Mouse (Mus musculus): ENCODE measurements around the gene Wfdc2. TPM values are rescaled to one million over a fixed set of nuclear protein-coding genes. Genes with fewer than 3 reads are reported as not detected.

Gene Wfdc2
- 8.4 and 13.8 TPM in 2 replicates for polyA plus RNA-seq (2014; fragmentation: Nextera tagmentation; extraction: Ambion mirVana)

DNA sequence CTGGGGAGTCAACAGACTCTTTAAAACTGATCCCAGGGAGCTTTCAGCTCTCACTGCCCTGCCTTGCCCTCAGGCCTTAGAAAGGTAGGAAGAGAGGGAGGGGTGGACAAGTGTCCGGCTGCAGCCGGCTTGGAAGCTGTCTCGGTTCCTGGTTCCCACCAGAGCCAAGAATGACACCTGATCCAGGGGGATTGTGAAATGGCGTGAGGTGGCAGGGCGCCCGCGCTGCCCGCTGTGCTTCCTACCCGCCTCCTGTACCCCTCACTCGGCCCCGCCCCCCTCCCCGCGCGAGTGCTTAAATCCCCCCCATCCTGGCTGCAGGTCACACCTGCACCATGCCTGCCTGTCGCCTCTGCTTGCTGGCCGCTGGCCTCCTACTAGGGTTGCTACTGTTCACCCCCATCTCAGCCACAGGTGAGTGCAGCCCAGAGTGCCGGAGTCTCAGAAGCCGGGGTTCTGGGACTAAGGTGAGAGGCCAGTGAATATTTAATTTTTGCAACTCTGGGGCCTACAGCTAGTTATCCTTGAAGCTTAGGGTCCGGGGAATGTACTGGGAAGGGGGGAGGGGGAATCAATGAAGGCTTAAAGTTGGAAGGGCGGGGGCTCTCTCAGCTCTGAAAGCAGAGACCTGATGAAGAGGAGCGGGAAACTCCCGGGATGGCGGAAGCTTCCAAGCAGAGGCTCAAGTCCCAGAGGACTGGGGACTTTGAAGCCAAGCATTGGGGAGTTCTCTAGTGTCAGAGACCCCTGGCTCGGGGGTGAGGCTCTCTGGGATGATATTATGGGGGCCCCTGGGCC lies at the start of gene Wfdc2:
TSS of gene Wfdc2 (plus strand) at position 23 of the 798 bp plus-strand sequence.
- 0 out of 2 replicates have a peak, but pooled peaks cover 3% of the 10 kb centered on the region for H3K4me1 ChIP-seq (ENCODE audit: control insufficient read depth, insufficient read depth, low read length)
- no peaks in the 10 kb centered on the region for H3K9me3 ChIP-seq (ENCODE audit: control insufficient read depth, low read length)
- H3K4me3 ChIP-seq (ENCODE audit: low read depth, low read length) = peak within 1 kb of the TSS; percentile 37
- ATAC-seq (ENCODE audit: insufficient read depth, low FRiP score, low TSS enrichment) = no peak
- peak within 1 kb of the TSS; percentile 65 for H3K9ac ChIP-seq (ENCODE audit: low read length)
- 3% methylated on average over 24 of the region's 24 CpGs for WGBS
- H3K27ac ChIP-seq (ENCODE audit: low read depth, low read length) = no peak within 1 kb of the TSS
- DNase-seq (ENCODE audit: low spot score) = peak; percentile 34
- no peaks in the 10 kb centered on the region for H3K36me3 ChIP-seq (ENCODE audit: control insufficient read depth, insufficient read depth, low read length)
- peak within 1 kb of the TSS; percentile 61 for H3K4me2 ChIP-seq (ENCODE audit: low read depth)
- 0 out of 2 replicates have a peak, but pooled peaks cover 8% of the 10 kb centered on the region for H3K27me3 ChIP-seq (ENCODE audit: control insufficient read depth, insufficient read depth, low read length)

DNA sequence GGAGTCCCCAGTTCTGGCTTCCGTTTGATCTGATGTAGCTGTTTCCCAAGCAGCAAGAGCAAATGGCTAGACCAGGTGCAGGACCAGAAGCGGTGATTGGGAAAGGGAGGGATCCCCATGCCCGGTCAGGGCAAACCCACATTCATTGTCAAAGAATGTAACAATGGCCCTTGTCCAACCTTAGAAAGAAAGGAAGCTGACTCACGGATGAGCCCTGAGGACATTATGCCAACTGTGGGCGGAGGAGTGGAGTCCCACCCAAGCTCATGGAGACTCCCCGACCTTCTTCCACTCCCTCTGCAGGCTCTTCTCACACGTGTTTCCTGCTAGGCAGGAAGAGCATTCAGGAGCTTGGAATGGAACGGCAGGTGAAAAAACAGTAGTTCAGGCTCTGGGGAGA lies 48.8 kb upstream of the Wfdc2 start:
- ATAC-seq (ENCODE audit: insufficient read depth, low FRiP score, low TSS enrichment) = no peak
- 70% methylated on average over 8 of the region's 8 CpGs for WGBS

DNA sequence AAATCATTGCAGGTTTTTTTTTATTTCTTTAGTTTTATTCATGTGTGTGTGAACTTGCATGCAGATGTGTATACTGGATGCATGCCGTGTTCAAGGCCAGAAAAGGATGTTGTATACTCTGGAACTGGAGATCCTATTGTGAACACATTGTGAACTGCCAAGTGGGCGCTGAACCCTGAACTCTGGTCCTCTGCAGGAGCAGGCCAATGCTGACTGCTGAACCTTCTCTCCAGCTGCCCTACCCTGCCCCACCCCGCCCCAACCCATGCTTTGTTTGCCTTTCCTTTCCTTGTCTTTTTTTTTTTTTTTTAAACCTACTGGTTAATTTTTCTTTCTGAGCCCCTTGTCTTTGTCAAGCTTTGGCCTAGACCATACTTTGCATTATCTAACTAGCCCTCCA lies 47.3 kb upstream of the Wfdc2 start:
- no peak overlapping the region for H3K27ac ChIP-seq (ENCODE audit: low read depth, low read length)
- no peaks in the 10 kb centered on the region for H3K36me3 ChIP-seq (ENCODE audit: control insufficient read depth, insufficient read depth, low read length)
- no peak overlapping the region for H3K4me3 ChIP-seq (ENCODE audit: low read depth, low read length)
- no peaks in the 10 kb centered on the region for H3K4me1 ChIP-seq (ENCODE audit: control insufficient read depth, insufficient read depth, low read length)
- H3K4me2 ChIP-seq (ENCODE audit: low read depth) = no peak overlapping the region
- ATAC-seq (ENCODE audit: insufficient read depth, low FRiP score, low TSS enrichment) (no peak), DNase-seq (ENCODE audit: low spot score) (no peak)
- H3K27me3 ChIP-seq (ENCODE audit: control insufficient read depth, insufficient read depth, low read length) = no peaks in the 10 kb centered on the region
- WGBS = 91% methylated on average over 3 of the region's 3 CpGs
- H3K9me3 ChIP-seq (ENCODE audit: control insufficient read depth, low read length) = no peaks in the 10 kb centered on the region
- no peak overlapping the region for H3K9ac ChIP-seq (ENCODE audit: low read length)

More for the DNA sequence above, 48.8 kb upstream of the Wfdc2 start:
- no peaks in the 10 kb centered on the region for H3K27me3 ChIP-seq (ENCODE audit: control insufficient read depth, insufficient read depth, low read length)
- H3K4me3 ChIP-seq (ENCODE audit: low read depth, low read length) = no peak overlapping the region
- no peak overlapping the region for H3K9ac ChIP-seq (ENCODE audit: low read length)
- H3K4me1 ChIP-seq (ENCODE audit: control insufficient read depth, insufficient read depth, low read length) = no peaks in the 10 kb centered on the region
- no peak overlapping the region for H3K4me2 ChIP-seq (ENCODE audit: low read depth)
- H3K27ac ChIP-seq (ENCODE audit: low read depth, low read length) = no peak overlapping the region
- H3K36me3 ChIP-seq (ENCODE audit: control insufficient read depth, insufficient read depth, low read length) = no peaks in the 10 kb centered on the region
- no peaks in the 10 kb centered on the region for H3K9me3 ChIP-seq (ENCODE audit: control insufficient read depth, low read length)
- DNase-seq (ENCODE audit: low spot score) = no peak

DNA sequence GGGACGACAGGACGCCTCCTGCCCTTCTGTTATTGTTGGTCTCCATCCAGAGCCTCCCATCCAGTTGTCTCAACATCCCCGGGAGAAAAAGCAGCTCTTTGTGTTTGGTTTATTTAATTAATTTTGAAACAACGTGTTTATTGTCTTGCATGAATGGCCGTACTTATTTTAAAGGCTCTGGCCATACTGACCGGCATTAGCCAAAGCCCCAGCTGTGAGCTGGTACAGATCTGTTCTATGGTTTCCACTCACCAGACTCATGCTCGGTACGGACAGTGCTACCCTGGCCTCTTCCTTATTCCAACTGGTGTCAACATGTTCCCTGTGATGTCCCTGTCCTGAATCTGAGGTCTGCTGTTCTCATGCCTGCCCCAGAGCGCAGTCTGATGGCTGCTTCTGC lies 46.3 kb upstream of the Wfdc2 start:
- WGBS = 84% methylated on average over 9 of the region's 9 CpGs
- no peak for DNase-seq (ENCODE audit: low spot score)
- no peaks in the 10 kb centered on the region for H3K27me3 ChIP-seq (ENCODE audit: control insufficient read depth, insufficient read depth, low read length)
- H3K27ac ChIP-seq (ENCODE audit: low read depth, low read length) = no peak overlapping the region
- H3K4me3 ChIP-seq (ENCODE audit: low read depth, low read length) = no peak overlapping the region
- no peaks in the 10 kb centered on the region for H3K4me1 ChIP-seq (ENCODE audit: control insufficient read depth, insufficient read depth, low read length)
- H3K36me3 ChIP-seq (ENCODE audit: control insufficient read depth, insufficient read depth, low read length) = no peaks in the 10 kb centered on the region
- ATAC-seq (ENCODE audit: insufficient read depth, low FRiP score, low TSS enrichment) = no peak
- no peaks in the 10 kb centered on the region for H3K9me3 ChIP-seq (ENCODE audit: control insufficient read depth, low read length)
- H3K4me2 ChIP-seq (ENCODE audit: low read depth) = no peak overlapping the region
- no peak overlapping the region for H3K9ac ChIP-seq (ENCODE audit: low read length)

DNA sequence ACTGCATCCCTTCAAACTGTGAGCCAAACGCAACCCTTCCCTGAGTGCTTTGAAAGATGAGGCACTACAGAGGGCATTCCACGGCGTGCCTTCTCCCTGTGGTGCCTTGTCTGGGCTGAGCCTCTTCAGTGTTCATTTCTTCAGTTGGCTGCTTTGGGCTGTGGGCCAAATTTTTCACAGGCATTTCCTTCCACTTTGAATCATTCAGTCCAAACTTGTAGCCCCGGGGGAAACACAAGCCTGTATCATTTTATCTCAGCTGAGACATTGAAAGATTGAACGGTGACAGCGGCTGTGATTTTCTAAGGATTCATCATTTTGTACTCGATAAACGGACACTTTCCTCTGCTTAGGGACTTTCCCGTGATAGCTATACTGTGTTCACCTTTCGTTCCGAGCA lies 45.6 kb upstream of the Wfdc2 start:
- no peak overlapping the region for H3K27ac ChIP-seq (ENCODE audit: low read depth, low read length)
- no peaks in the 10 kb centered on the region for H3K9me3 ChIP-seq (ENCODE audit: control insufficient read depth, low read length)
- no peak overlapping the region for H3K4me3 ChIP-seq (ENCODE audit: low read depth, low read length)
- 92% methylated on average over 11 of the region's 11 CpGs for WGBS
- no peak overlapping the region for H3K9ac ChIP-seq (ENCODE audit: low read length)
- H3K36me3 ChIP-seq (ENCODE audit: control insufficient read depth, insufficient read depth, low read length) = no peaks in the 10 kb centered on the region
- H3K4me2 ChIP-seq (ENCODE audit: low read depth) = no peak overlapping the region
- H3K27me3 ChIP-seq (ENCODE audit: control insufficient read depth, insufficient read depth, low read length) = no peaks in the 10 kb centered on the region
- ATAC-seq (ENCODE audit: insufficient read depth, low FRiP score, low TSS enrichment) (no peak), DNase-seq (ENCODE audit: low spot score) (no peak)
- no peaks in the 10 kb centered on the region for H3K4me1 ChIP-seq (ENCODE audit: control insufficient read depth, insufficient read depth, low read length)

DNA sequence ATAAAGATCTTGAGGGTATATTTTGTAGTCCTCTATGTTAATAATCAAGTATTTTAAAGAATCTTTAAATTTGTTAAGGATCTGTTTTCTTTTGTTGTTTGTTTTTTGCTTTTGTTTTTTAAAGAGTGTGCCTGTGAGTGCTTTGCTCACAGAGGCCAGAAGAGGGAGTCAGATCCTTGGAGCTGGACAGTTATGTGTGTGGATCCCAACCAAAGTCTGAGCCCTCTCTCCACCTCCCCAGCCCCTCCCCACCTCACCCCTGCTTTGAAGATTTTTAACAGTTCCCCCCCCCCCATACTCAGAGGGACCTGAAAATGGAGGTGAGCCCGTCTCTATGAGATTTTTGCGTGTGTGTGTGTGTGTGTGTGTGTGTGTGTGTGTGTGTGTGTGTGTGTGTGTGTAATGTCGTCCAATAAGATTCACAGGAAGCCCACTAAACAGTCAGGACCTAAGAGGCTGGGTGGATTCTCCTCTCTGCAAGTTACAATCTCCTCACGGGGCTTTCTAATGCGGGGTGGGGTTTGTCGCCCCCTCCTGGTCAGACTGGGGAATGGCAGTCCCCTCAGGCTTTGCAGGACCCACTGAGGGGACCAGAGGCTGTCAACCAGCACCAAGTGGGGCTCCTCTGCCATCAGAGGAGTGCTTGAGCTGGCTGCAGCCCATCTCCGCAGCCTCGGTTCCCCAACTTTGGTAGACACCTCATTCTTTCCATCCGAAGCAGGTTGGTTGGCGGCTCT lies 44.6 kb upstream of the Wfdc2 start:
- Histone ChIP-seq H3K27ac (ENCODE audit: low read depth, low read length) (no peak overlapping the region), H3K36me3 (ENCODE audit: control insufficient read depth, insufficient read depth, low read length) (no peaks in the 10 kb centered on the region), H3K4me2 (ENCODE audit: low read depth) (no peak overlapping the region), H3K27me3 (ENCODE audit: control insufficient read depth, insufficient read depth, low read length) (no peaks in the 10 kb centered on the region), H3K9ac (ENCODE audit: low read length) (no peak overlapping the region), H3K9me3 (ENCODE audit: control insufficient read depth, low read length) (no peaks in the 10 kb centered on the region), H3K4me1 (ENCODE audit: control insufficient read depth, insufficient read depth, low read length) (no peaks in the 10 kb centered on the region), H3K4me3 (ENCODE audit: low read depth, low read length) (no peak overlapping the region)
- DNase-seq (ENCODE audit: low spot score) = peak; percentile 51
- 25% methylated on average over 7 of the region's 10 CpGs for WGBS
- ATAC-seq (ENCODE audit: insufficient read depth, low FRiP score, low TSS enrichment) = no peak

DNA sequence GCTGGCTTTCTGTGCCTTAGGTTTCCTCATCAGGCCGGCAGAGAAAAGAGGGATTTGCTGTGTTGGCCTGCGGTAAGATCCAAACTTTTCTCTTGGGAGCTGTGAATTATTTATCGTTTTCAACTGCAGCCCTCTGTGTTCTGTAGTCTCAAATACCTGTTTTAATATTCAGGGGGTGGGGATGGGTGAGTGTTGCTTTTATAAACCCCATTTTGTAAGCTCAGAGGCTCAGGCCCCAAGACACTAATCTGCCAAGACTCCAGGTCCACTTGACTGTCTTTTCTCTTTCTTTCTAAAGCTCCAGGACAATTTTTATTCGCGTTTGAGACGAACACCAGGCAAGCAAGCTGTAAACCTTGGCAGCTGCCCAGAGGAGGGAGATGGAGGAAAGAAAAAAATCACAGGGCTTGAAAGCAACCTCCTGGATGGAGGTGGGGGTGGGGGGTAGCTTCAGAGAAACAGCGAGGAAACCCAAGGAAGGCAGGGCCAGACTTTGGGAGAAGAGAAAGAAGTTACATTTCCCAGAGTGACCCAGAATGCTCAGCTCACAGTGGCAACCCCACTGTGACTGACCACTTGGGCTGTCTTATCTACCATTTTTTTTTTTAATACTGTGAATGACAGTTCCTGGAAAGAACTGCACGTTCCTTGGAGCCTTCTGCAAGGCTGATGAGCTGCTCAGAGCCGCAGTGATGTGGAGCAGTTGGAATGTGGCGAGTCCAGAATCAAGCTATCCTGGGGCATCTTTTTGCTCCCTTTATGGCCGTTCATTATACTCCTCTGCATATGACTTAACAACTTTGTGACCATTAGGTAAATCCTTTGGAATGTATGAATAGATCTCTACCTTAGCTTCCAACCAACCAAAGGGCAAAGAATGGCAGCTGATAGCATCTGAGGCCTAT lies 43.7 kb upstream of the Wfdc2 start:
- WGBS = 72% methylated on average over 11 of the region's 11 CpGs
- ATAC-seq (ENCODE audit: insufficient read depth, low FRiP score, low TSS enrichment) (no peak), DNase-seq (ENCODE audit: low spot score) (no peak)

DNA sequence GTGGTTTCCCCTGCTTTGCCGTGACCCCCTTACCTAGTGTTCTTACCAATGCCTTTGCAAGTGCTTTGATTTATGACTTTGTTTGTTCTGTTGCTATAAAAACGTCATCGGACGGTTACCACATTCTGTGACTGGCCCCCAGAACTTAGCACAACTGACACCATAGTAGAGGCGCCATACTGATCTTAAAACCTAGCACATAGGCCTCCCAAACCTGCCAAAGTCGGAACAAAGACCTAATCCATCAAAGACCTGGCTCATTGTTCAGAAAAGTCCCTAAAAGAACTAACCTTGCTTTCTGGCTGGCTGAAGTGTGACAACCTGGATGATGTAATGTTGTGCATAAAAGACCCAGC lies 43.1 kb upstream of the Wfdc2 start:
- Histone ChIP-seq H3K4me2 (ENCODE audit: low read depth) (no peak overlapping the region), H3K9ac (ENCODE audit: low read length) (no peak overlapping the region), H3K36me3 (ENCODE audit: control insufficient read depth, insufficient read depth, low read length) (no peaks in the 10 kb centered on the region), H3K4me1 (ENCODE audit: control insufficient read depth, insufficient read depth, low read length) (no peaks in the 10 kb centered on the region), H3K9me3 (ENCODE audit: control insufficient read depth, low read length) (no peaks in the 10 kb centered on the region), H3K27me3 (ENCODE audit: control insufficient read depth, insufficient read depth, low read length) (no peaks in the 10 kb centered on the region), H3K4me3 (ENCODE audit: low read depth, low read length) (no peak overlapping the region), H3K27ac (ENCODE audit: low read depth, low read length) (no peak overlapping the region)
- no peak for ATAC-seq (ENCODE audit: insufficient read depth, low FRiP score, low TSS enrichment)
- 57% methylated on average over 6 of the region's 6 CpGs for WGBS
- DNase-seq (ENCODE audit: low spot score) = no peak

More for the DNA sequence above, 43.7 kb upstream of the Wfdc2 start:
- H3K27ac ChIP-seq (ENCODE audit: low read depth, low read length) = no peak overlapping the region
- no peaks in the 10 kb centered on the region for H3K9me3 ChIP-seq (ENCODE audit: control insufficient read depth, low read length)
- no peak overlapping the region for H3K9ac ChIP-seq (ENCODE audit: low read length)
- H3K36me3 ChIP-seq (ENCODE audit: control insufficient read depth, insufficient read depth, low read length) = no peaks in the 10 kb centered on the region
- no peaks in the 10 kb centered on the region for H3K27me3 ChIP-seq (ENCODE audit: control insufficient read depth, insufficient read depth, low read length)
- H3K4me2 ChIP-seq (ENCODE audit: low read depth) = no peak overlapping the region
- H3K4me3 ChIP-seq (ENCODE audit: low read depth, low read length) = no peak overlapping the region
- no peaks in the 10 kb centered on the region for H3K4me1 ChIP-seq (ENCODE audit: control insufficient read depth, insufficient read depth, low read length)
